Mouse (Mus musculus): ENCODE results near the gene A630095N17Rik. TPM values are rescaled to one million over a fixed set of nuclear protein-coding genes. Genes with fewer than 3 reads are reported as not detected.

Gene A630095N17Rik
- total RNA-seq, 2 experiments from 2014 or later, result not detected

GRCm38 (mm10) chr1:75215785-75216184, 16.1 kb downstream of the A630095N17Rik start:
- DNase-seq (ENCODE audit: low spot score in 2 of 2), result no peak

DNA sequence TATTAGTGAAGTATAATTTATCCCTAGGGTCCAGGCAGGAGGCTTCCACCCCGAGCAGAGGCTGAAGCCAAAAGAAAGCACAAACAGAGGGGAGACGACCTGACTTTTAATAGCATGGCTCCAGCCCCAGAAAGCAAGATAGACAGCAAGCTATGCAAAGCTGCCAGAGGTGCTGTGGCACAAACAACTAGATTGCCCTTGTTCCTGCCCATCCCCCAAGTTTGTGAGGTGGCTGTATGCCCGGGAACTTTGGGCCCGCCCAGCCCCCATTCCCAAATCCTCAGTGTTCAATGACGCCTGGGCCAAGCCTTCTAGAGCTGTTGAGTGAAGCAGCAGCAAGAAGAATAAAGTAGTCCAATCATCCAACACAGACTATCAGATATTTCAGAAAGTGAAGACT, 17.0 kb downstream of the A630095N17Rik start:
- DNase-seq (ENCODE audit: low spot score in 2 of 2), result no peak

GRCm38 (mm10) chr1:75214442-75214841, 17.5 kb downstream of the A630095N17Rik start:
- DNase-seq (ENCODE audit: low spot score in 2 of 2), result no peak

DNA sequence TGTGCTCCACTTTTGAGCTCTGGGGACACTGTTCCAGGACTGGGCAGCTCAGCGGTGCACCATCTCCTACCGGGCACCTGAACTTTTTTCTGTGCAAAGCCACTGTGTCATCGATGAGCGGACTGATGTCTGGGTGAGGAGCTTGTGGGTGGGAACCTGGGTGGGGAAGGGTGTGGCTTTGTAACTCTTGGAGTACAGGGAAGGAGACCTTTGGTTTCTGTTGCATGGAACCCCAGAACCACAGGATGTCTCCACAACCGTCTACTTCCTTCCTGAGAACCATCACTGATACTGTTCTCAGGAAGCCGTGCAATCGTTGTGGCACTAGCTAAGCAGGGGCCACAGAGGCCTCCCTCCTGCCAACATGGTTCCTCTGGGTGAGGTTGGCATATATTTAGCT, 18.8 kb downstream of the A630095N17Rik start:
- DNase-seq (ENCODE audit: low spot score in 2 of 2), result no peak

GRCm38 (mm10) chr1:75212542-75212941, 19.4 kb downstream of the A630095N17Rik start:
- no peak for DNase-seq (ENCODE audit: low spot score in 2 of 2)

DNA sequence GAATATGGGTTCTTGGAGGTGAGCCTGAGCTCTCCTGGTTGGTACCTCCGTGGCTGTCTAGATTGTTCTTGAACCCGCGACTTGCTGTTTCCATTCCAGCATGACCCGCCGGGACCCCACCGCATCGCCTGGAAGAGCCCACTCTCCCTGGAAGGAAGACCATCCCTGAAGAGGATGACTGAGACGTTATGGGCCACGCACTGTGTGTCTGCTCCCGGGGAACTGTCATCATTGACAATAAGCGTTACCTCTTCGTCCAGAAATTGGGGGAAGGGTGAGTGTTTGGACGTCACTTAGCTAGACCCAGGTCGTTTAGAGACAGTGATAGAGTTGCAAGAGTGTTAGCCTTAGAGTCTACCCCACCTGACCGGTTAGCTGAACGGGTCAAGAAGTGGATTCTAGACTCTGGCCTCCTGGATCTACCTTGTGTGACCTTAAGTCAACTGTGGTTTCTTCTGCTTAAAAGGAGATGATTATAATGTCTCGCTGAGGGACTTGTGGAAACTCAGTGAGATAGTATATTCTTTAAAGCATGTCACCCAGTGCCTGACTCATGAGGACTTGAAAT, 20.7 kb downstream of the A630095N17Rik start:
- DNase-seq (ENCODE audit: low spot score in 2 of 2), result no peak

DNA sequence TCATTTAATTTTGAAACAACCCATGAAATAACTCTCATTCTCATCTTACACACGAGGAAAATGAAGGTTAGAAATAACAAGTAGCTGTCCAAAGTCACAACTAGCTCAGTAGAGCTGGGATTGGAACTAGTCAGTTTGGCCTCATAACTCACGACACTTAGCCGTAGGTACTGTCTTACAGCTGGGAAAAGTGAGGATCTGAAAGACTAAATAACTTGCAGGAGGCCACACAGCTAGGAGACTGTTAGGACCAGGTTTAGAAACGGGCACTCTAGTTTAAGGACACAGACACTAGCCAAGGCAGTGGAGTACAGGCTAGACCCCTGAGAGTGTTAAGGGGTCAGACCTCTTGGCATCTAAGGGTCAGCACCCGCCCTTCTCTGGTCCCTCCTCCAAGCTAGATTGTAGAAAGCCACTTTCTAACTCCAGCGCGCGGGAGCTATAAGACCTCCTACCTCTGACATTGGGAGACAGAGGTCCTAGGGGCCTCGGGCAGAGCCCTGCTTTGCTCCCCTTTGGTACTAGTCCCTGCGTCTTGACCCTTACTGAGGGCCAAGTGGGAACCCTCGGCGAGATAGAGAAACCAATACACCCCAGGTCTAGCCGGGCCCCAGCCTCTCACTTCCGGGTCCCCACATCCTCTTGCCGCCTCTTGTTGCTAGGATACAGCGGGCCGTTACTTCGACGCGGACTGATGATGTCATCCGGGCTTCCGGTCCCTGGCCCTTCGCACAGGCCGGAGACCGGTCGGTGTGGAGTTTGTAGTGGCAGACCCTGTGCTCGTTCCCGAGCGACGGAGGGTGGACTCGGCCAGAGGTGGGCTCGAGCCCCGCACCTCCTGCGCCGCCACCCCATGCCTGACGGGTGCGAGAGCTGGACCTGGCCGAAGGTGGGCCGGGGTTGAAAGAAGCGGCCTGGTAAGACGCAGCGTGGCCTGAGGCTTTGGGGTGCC, 21.5 kb downstream of the A630095N17Rik start, which contains the start of the genes Glb1l and Stk16:
Glb1l (minus strand) TSS at position 678 of the 952 bp plus-strand sequence.
Stk16 (plus strand) TSS at position 703 of the 952 bp plus-strand sequence.
- DNase-seq (ENCODE audit: low spot score in 2 of 2), result peak; percentile 92 to 97

DNA sequence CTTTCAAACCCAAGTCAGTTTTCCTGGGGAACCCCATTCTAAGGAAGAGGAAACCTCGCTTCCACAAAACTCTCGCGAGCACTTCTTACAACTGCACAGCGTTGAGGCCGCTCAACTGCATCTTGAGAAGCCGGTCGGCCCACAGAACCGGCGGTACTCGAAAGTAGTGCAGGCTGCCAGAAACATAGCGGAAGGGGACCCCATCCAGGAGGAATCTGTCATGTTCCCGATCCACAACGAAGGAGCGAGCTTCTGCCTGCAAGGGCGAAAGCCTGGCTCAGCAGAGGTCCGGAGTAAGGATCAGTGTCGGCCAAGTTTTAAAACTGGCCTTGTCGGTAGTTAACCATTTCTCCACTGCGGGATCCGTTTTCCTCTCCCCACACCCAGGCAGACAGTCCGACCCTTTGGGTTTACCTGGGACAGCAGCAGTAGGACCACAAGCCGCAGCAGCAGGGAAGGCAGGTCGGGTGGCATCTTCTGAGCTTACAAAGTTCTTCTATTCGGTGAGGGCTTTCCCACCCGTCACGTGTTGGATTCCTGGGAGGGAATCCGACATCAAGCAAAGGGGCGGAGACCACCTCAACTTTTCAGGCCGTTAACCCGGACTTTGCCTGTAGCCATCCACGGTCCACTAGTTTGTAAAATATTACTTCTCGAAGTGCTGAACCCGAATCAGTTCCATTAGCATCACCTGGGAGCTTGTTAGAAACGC, 22.8 kb downstream of the A630095N17Rik start:
- peak in 1 of 2 experiments; percentile 54 for DNase-seq (ENCODE audit: low spot score in 2 of 2)

DNA sequence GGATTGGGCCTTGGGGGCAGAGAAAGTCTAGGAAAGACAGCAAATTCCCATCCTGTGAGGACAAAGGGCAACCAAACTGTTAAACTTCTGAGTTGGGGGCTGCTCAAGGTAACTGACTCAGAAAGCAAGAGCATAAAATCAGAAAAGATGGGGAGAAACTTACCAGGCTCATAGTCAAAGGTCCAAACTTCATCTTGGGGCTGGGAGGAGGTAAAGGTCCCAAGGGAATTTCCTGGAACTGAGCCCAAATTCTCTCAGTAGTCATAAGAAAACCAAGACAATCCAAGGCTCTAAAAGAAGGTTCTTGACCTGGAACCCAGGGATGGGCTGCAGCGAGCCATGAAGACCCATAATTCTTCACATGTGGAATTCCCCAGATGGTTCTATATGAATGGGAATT, 30.7 kb downstream of the A630095N17Rik start:
- no peak for DNase-seq (ENCODE audit: low spot score in 2 of 2)

GRCm38 (mm10) chr1:75192452-75192851, 39.5 kb downstream of the A630095N17Rik start:
- peak in 1 of 2 experiments; percentile 36 for DNase-seq (ENCODE audit: low spot score in 2 of 2)

GRCm38 (mm10) chr1:75191622-75192402, 40.1 kb downstream of the A630095N17Rik start, which contains the start of the genes Ankzf1 and Atg9a:
TSS of gene Ankzf1 (plus strand) at chr1:75192151.
TSS of gene Atg9a (minus strand) at chr1:75192196.
- peak; percentile 81 to 91 for DNase-seq (ENCODE audit: low spot score in 2 of 2)

- DNase-seq (ENCODE audit: low spot score in 2 of 2), result no peak
Observed at GRCm38 (mm10) chr1:75191258-75191621, 40.7 kb downstream of the A630095N17Rik start.

GRCm38 (mm10) chr1:75190577-75190976, 41.3 kb downstream of the A630095N17Rik start:
- no peak for DNase-seq (ENCODE audit: low spot score in 2 of 2)

DNA sequence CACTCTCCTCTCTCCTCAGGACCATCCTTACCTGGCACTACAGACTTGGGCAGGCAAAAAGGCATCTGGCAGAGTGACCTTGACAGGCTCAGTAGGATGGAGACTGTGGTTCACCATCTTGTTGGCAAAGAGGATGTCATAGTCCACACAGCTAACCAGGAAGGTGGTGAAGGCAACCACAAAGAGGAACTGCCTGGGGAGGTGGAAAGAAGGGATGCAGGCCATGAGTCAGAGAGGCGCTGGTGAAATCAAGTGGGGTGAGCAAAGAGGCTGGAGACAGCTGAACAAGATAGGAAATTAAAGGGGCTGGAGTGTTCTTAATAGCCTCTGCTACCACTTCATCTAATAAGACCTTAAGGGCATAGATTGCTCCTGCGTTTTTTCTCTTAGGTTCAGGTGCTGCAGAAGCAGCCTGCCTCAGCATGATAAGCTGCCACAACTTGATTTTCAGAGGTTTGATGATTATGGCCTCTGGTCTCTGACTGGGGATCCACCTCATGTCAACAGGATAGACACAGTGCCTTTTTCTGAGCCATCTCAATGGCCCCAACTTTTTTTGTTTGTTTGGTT, 43.9 kb downstream of the A630095N17Rik start:
- DNase-seq (ENCODE audit: low spot score in 2 of 2), result no peak

DNA sequence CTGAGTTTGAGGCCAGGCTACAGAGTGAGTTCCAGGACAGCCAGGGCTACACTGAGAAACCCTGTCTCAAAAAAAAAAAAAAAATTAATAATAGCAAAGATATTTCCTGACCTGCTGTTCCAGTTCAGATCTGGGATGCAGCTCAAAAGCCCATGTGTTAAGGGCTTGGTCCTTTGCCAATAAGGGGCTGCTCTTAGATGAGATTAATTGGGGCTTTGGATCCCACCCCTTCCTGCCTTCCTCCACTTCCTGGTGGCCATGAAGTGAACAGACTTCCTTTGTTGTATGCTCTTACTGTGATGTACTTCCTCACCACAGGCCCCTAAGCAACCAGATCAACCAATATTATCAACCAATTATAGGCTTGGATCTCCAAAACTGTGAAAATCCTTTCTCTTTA, 44.8 kb downstream of the A630095N17Rik start:
- DNase-seq (ENCODE audit: low spot score in 2 of 2), result no peak

GRCm38 (mm10) chr1:75185495-75185894, 46.4 kb downstream of the A630095N17Rik start:
- DNase-seq (ENCODE audit: low spot score in 2 of 2), result no peak

DNA sequence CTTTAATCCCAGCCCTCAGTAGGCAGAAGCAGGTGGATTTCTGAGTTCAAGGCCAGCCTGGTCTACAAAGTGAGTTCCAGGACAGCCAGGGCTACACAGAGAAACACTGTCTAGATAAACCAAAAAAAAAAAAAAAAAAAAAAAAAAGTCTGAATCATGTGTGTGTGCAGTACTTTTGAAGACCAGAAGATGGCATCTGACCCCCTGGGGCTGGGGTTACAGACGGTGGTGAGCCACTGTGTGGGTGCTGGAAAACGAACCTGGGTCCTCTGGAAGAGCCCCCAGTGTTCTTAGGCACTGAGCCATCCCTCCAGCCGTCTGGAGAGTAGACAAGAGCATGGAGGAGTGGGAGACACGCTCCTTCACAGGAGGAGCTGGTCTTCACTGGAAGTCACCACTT, 49.7 kb downstream of the A630095N17Rik start:
- no peak for DNase-seq (ENCODE audit: low spot score in 2 of 2)

GRCm38 (mm10) chr1:75181377-75181870, 50.5 kb downstream of the A630095N17Rik start:
- no peak for DNase-seq (ENCODE audit: low spot score in 2 of 2)

DNA sequence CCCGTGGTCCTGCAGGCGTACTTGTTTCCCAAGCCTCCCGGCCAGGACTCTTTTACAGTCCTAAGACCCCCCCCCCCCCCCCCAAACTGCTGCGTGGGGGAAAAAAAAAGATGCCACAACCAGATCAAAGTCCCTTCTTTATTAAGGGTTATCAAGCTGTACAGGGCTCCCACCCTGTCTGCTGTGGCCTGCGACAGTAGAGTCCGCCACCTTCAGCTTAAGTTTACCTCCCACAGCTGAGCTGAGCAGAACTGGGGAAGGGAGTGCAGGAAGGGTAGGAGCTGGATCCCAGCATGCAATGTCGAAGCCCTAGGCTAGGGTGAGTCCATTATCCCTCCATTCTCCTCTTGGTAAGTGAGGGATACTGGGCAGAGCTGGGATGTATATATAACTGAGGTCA, 51.2 kb downstream of the A630095N17Rik start:
- DNase-seq (ENCODE audit: low spot score in 2 of 2), result no peak

DNA sequence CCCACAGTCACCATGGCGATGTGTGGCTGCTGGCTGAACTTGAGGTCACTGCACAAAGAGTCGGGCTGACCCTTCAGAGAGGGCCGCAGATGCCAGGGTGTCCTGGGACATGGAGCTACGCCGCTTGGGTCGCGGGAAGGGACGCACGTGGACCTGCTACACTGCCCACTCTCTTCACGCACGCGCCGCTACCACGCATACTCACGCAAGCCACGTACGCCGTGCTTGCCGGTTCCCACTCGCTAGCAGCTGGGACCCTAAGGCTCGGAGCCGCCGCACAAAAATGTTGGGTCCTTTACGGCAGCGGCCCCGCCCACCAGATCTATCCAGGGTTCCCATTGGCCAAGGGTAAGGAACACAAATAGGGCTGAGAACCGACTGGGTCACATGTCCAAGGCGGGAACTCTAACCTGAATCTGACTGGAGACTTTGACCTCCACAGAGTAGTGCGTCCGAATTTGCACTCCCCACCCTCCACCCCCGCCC, 51.8 kb downstream of the A630095N17Rik start, which contains the start of gene Abcb6:
Abcb6 (minus strand) TSS at position 288 of the 486 bp plus-strand sequence.
- peak; percentile 76 to 89 for DNase-seq (ENCODE audit: low spot score in 2 of 2)

Data from gastrocnemius, postnatal 4 days (tissue).